Mouse (Mus musculus) testis, postnatal 10 days (tissue): ENCODE measurements around the gene Olfr395.
"Not testable (repeated sequence)": the region's sequence is repeated elsewhere in the genome, so short reads cannot be mapped to it uniquely, and the experiment has no call there.

Experiments
- DNase-seq: peaks from one replicate; pipeline ENCODE4 v3.0.0; 2021; ENCODE audit warnings: low spot score

Gene Olfr395

DNA sequence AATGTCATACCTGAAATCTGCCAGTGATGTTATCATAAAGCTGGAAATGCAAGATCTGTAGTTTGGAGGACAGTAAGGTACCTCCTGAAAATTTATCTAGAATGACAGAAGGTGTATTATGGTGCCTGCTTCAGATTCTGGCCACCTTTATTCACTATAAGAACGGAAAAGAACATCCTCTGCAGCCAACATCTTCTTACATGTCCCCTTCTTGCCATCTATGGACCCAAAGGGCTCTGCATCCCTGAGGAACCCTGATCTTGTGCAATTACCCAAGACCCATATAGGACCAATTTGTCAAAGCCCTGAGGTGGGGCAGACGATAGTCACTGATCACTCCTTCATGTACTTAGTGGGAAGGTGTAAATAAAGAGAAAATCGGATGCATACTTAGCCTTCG lies at the start of gene Olfr395:
Gene Olfr395, minus strand, starts transcription at position 101 of the 400 bp plus-strand sequence.
- DNase-seq: not testable (repeated sequence)

DNA sequence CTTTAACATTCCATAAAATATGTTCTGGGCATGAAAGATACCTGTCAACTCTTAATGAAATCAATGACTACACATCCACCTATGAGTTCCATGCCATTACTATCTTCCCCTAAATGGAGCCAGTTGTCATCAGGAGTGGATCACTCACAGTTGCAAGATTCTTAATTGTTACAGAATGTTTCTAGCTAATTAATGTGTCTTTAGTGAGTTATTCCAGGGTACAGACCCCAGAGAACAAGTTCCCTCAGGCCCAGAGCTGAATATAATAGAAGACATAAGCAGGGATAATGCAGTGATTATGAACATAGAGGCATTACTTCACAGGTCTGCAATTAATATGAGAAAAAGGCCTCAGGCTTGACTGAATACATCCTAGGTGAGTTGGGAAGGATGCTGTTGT lies 27.3 kb upstream of the Olfr395 start, which contains the start of gene Olfr23:
Gene Olfr23, plus strand, starts transcription at position 301 of the 400 bp plus-strand sequence.
- no peak for DNase-seq

DNA sequence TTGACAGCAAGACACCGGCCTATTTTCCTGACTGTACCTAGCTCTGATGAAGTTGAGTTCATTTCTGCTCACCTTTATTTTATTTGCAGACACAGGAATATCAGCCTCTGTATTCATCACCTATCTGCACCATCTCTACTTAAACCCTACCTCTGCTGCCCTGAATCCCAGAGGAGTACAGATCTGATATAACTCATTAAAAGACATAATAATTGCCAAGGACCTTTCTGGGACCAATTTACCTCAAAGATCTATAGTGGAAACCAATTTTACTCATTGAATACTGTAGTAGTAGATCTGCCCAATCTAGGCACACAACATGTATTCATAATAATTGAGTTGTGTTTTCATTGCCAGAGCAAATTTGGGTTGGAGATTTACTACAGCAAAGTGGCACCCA lies 18.4 kb downstream of the Olfr395 start, which contains the start of gene Olfr394:
Gene Olfr394, minus strand, starts transcription at position 101 of the 400 bp plus-strand sequence.
- DNase-seq: no peak
